Mouse (Mus musculus) C2C12 (cell line): ENCODE results near the gene Med13l.
A peak's percentile ranks its signal among the peaks of the same experiment; 100 is the strongest.

ENCODE experiments used
- CEBPB ChIP-seq: IDR thresholded peaks from one replicate; pipeline ENCODE4 v1.6.1; 2011; ENCODE audit warnings: low read depth, mild to moderate bottlenecking, control low read depth, moderate library complexity
- CTCF ChIP-seq: IDR thresholded peaks from one replicate; pipeline ENCODE4 v1.5.1; 2011; ENCODE audit not compliant: control insufficient read depth, insufficient read depth, insufficient read length
- MAX ChIP-seq: IDR thresholded peaks from one replicate; pipeline ENCODE4 v1.6.1; 2011; ENCODE audit warnings: mild to moderate bottlenecking, control low read depth
- MYOD1 ChIP-seq: IDR thresholded peaks from one replicate; pipeline ENCODE4 v1.6.1; 2011; ENCODE audit warnings: low read depth; ENCODE audit not compliant: control insufficient read depth, insufficient read length
- MYOG ChIP-seq: IDR thresholded peaks from one replicate; pipeline ENCODE4 v1.6.1; 2011; ENCODE audit not compliant: control insufficient read depth, insufficient read length; ENCODE audit errors: extremely low read depth
- USF1 ChIP-seq: IDR thresholded peaks from one replicate; pipeline ENCODE4 v1.6.1; 2011; ENCODE audit warnings: low read depth, mild to moderate bottlenecking, control low read depth, moderate library complexity

DNA sequence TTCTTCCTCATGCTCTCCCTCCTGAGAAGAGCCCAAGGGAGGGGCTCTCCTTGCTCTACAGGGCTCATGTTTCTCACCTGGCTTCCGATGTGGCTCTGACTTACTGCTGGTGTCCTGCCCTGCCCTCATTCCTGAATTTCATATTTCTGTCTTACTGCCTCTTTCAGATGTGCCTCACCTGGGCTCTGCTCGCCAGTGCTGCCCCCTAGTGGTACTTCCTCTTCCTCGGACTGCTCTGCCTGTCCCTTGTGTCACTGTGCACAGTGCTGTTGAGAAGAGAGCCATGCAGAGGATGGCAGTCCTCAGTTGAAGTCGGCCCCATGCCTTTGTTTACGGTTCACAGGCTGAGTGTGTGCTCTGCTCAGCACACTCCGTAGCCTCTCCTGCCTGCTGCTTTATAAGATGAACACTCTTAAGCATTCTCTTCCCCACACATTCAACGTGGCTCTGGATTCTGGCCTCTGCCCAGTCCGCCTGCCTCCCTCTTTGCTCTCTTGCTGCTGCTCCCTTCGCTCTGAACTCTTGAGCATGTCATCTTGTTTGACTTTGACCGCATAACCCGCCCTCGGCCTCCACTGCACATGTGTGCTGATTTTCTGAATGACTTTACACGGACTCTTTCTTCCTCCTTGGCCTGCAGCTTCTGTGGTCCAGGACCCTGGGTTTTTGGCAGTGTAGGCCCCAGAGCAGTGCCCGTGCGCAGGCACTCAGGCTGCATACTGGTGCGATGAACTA, 147.9 kb downstream of the Med13l start:
- TF ChIP-seq CTCF: peak; percentile 58
- no peak for TF ChIP-seq CEBPB
- no peak for TF ChIP-seq MYOG
- TF ChIP-seq USF1: no peak
- no peak for TF ChIP-seq MYOD1
- no peak for TF ChIP-seq MAX
